Mouse (Mus musculus) ovary, postnatal 36 days (tissue): ENCODE results near the gene Clptm1.

Experiments used
- DNase-seq: peaks from one replicate; pipeline ENCODE4 v3.0.0; 2022; ENCODE audit warnings: low spot score, mixed read lengths

Gene Clptm1

GRCm38 (mm10) chr7:19664955-19665841 lies at the start of gene Clptm1:
Gene Clptm1, minus strand, starts transcription at chr7:19665033.
- peak; percentile 95 for DNase-seq

- DNase-seq, result no peak
Observed at GRCm38 (mm10) chr7:19713598-19713997, 48.8 kb upstream of the Clptm1 start.

GRCm38 (mm10) chr7:19713196-19713595 lies 48.4 kb upstream of the Clptm1 start:
- no peak for DNase-seq

DNA sequence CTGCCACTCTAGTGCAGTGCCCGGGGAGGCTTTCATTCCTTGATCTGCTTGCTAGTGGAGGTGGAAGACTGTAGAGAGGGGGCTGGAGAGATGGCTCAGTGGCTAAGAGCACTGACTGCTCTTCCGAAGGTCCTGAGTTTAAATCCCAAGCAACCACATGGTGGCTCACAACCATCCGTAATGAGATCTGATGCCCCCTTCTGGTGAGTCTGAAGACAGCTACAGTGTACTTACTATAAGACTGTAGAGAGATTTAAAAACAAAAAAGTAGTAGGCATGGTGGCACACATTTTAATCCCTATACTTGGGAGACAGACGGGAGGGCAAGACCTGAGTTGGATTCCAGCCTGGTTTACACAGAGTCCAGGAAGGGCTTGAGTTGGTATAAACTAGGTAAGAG lies 47.6 kb upstream of the Clptm1 start:
- DNase-seq, result no peak

- no peak for DNase-seq
Observed at GRCm38 (mm10) chr7:19710650-19711049, 45.8 kb upstream of the Clptm1 start.

GRCm38 (mm10) chr7:19705271-19705670 lies 40.4 kb upstream of the Clptm1 start:
- DNase-seq, result no peak

DNA sequence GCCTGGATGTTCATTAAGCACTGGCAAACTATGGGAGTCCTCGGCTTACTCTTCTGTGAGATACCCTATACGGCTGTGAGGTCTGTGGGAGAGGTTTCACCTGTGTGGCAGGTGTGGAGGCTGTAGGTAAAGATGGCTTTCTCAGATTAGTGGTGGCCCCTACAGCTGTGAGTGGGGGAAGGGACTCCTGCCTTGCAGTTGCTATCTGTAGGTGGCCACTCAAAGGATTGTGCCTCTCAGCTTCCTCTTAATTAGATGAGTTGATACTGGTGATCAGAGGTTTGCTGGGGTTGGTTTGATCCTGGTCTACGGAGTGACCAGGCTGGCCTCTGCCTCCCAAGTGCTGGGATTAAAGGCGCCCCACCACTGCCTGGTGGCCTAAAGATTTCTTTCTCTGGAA lies 39.6 kb upstream of the Clptm1 start:
- no peak for DNase-seq

DNA sequence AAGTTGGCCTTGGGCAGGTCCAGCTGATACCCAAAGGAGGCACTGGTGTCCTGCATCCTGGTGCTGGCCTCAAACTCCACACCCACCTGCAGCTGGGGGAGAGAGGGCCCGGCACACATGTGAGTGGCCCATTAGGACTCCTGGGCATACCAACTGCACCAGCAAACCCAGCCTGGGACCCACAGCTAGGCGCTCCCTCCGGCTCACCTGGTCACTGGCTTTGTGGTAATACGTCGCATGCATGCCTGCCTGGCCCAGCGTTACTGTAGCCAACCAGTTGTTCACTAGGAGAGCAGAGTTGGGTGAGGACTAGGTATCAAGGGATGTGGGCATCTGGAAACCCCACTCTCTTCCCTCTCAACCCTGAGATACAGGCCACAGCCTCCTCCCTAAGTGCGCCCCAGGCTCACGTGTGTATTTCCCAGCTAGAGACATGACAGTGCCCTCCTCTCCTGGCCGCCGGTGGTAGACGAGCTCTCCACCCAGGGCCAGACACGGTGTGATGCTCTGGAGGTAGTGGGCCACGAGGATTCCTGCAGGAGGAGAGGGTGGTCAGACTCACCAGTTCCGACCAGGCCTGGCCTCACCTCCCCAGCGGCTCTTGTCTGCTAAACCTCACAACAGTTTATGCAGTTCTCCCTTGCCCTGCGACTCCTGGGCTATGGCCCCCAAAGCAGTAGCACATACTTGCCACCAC lies 38.2 kb upstream of the Clptm1 start:
- no peak for DNase-seq

DNA sequence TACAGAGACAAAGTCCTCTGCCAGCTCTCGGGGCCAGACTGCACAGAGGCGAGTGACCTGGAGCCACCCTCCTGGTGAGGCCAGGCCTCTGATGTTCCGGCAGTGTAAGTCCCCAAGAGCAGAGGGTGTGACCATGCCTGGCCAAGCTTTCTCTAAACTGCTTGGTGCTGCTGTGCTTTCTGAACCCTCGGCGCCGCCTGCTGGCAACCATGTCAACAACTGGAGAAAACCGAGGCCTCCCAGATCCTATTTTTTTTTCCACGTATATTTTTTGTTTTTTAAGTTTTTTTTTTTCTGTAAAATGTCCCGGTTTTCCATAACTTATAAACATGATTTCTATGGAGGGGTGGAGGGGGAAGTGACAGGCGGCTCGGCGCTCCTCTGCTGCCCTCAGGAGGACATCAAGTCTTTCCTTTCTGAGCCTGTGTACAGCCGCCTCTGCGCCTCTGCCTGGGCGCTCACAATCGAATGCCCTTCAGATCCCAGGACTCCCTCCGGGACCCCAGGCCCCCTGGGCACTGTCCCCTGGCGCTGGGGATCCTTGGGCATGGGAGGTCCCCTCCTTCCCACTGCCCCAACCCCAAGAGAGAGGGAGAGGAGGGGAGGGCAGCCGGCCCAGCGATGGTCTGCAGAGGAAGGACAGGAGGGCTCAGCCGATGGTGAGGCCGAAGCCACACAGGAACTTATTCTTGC lies 36.4 kb upstream of the Clptm1 start:
- peak; percentile 75 for DNase-seq

DNA sequence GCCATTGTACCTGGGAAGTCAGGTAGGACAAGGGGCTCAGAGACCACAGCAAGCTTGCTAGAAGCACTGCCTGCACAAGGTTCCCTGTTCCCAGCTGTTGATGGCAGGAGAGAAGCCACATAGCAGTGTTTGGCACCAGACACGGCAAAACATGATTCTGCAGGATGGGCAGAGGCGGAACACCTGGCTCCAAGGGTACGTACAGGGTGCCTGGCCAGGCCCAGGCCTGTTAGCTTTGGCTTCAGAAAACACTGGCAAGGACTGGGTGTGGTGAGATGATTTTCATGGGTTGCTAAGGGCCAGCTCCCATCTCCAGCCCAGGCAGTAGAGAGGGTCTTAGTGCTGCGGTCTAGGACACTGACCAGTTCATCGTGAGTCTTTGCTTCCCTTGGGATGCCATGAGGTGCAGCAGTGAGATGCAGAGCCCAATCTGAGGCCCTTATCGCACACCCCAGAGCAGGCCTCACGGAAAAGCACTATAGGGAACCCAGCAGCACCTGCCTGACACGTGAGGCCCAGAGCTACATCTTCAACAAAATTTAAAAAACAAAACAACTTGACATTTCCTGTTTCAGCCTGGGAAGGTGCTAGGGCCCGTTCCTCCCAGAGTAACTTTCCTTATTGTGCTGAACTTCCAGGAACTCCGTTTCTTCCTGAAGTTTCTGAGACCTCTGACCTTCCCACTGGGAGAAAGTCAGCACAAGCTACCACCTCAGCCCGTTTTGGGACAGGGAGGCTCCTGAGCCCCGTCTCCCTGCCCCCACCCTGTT lies 35.7 kb upstream of the Clptm1 start:
- DNase-seq, result no peak

GRCm38 (mm10) chr7:19699827-19700148 lies 35.0 kb upstream of the Clptm1 start:
- DNase-seq, result no peak

DNA sequence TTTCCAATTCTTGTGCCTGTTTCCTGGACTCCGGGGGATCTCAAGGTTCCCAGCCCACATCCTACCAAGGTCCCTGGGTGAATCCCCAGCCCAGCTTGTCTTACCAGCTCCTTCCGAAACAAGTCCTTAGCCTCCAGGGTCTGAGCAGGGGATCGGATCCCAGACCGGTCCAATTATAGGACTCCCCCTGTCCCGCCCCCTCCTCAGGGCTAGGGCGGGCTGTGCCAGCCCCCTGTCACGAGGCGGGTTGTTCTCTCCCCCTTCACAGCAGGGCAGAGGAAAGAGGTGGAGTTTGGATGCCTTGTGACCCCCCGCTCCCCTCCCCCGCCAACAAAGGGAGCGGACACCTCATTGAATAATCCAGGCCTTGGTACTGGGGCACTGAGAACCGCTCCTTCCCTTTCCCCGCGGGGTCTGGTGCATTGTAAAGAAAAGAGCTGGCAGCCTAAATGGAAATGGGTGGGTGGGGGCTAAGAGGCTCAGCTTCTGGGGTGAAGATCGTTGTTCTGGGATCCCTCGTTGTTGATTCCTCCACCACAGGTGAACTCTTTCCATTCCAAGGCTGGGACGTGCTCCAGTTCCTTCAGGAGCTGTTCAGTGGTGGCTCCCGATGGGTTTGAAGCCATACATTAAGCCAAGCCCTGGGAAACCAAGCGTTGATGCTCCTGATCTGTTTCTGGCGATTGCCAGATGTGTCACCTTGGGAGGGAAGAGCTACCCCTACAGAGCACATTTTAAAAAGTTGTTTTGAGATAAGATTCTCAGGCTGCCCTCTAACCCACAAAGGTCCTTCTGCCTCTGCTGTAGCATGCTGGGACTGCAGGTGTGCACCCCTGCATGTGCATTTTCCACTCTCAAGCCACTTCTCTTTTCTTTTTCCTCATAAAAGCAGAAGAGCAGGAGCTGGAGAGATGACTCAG lies 34.3 kb upstream of the Clptm1 start, which contains the start of gene Apoe:
Gene Apoe, minus strand, starts transcription at position 282 of the 920 bp plus-strand sequence.
- peak; percentile 68 for DNase-seq

- DNase-seq, result peak; percentile 39
Observed at GRCm38 (mm10) chr7:19697949-19698906, 33.4 kb upstream of the Clptm1 start.

- DNase-seq, result no peak
Observed at GRCm38 (mm10) chr7:19696336-19696873, 31.6 kb upstream of the Clptm1 start.

GRCm38 (mm10) chr7:19695881-19696280 lies 31.0 kb upstream of the Clptm1 start:
- DNase-seq, result no peak

GRCm38 (mm10) chr7:19695213-19695594 lies 30.4 kb upstream of the Clptm1 start:
- no peak for DNase-seq

GRCm38 (mm10) chr7:19694336-19695212 lies 29.7 kb upstream of the Clptm1 start:
- DNase-seq, result no peak

- peak; percentile 54 for DNase-seq
Observed at GRCm38 (mm10) chr7:19693421-19693820, 28.6 kb upstream of the Clptm1 start.
